Mouse (Mus musculus) urinary bladder, postnatal 4 days (tissue): Measurements from ENCODE around the gene Pan3.

ENCODE experiments used
- DNase-seq, 2 experiments: peaks; one replicate each; pipeline ENCODE4 v3.0.0; 2021 to 2022; ENCODE audit warnings: low spot score in 2 of 2

Pan3 gene

GRCm38 (mm10) chr5:147429535-147430305 lies at the start of gene Pan3:
Gene Pan3 (plus strand): TSS chr5:147430161.
- DNase-seq, result peak; percentile 94 to 95

- DNase-seq, result no peak
Measured at GRCm38 (mm10) chr5:147381396-147381795, 48.6 kb upstream of the Pan3 start.

GRCm38 (mm10) chr5:147386865-147387264 lies 43.1 kb upstream of the Pan3 start:
- no peak for DNase-seq

- DNase-seq, result no peak
Measured at GRCm38 (mm10) chr5:147388376-147389008, 41.5 kb upstream of the Pan3 start.

GRCm38 (mm10) chr5:147389052-147389451 lies 40.9 kb upstream of the Pan3 start:
- no peak for DNase-seq

- no peak for DNase-seq
Measured at GRCm38 (mm10) chr5:147390772-147391171, 39.2 kb upstream of the Pan3 start.

GRCm38 (mm10) chr5:147392667-147393213 lies 37.2 kb upstream of the Pan3 start:
- no peak for DNase-seq

- DNase-seq, result no peak
Measured at GRCm38 (mm10) chr5:147395050-147395449, 34.9 kb upstream of the Pan3 start.

- DNase-seq, result no peak
Measured at GRCm38 (mm10) chr5:147399843-147400504, 30.0 kb upstream of the Pan3 start, which contains the start of gene Flt3. Gene Flt3 (minus strand): TSS chr5:147400489.

GRCm38 (mm10) chr5:147400505-147400979 lies 29.4 kb upstream of the Pan3 start:
- no peak for DNase-seq

GRCm38 (mm10) chr5:147401024-147401423 lies 28.9 kb upstream of the Pan3 start:
- DNase-seq, result no peak

GRCm38 (mm10) chr5:147402505-147402904 lies 27.5 kb upstream of the Pan3 start:
- no peak for DNase-seq

- DNase-seq, result no peak
Measured at GRCm38 (mm10) chr5:147406135-147406534, 23.8 kb upstream of the Pan3 start.

GRCm38 (mm10) chr5:147408731-147409130 lies 21.2 kb upstream of the Pan3 start:
- DNase-seq, result no peak

- no peak for DNase-seq
Measured at GRCm38 (mm10) chr5:147410585-147410984, 19.4 kb upstream of the Pan3 start.

GRCm38 (mm10) chr5:147417986-147418385 lies 12.0 kb upstream of the Pan3 start:
- no peak for DNase-seq

GRCm38 (mm10) chr5:147418394-147419121 lies 11.4 kb upstream of the Pan3 start:
- no peak for DNase-seq

GRCm38 (mm10) chr5:147423612-147424011 lies 6.3 kb upstream of the Pan3 start:
- no peak for DNase-seq

GRCm38 (mm10) chr5:147426048-147426805 lies 3.7 kb upstream of the Pan3 start:
- no peak for DNase-seq

GRCm38 (mm10) chr5:147430361-147430935 lies 487 bp downstream of the Pan3 start:
- peak in 1 of 2 experiments; percentile 41 for DNase-seq
